Mouse (Mus musculus): ENCODE measurements around the gene Syne4.

The Syne4 gene

GRCm38 (mm10) chr7:30296816-30297215 is 17.8 kb upstream of the Syne4 start:
- no peak for DNase-seq (ENCODE audit: low read depth, low spot score)

- DNase-seq (ENCODE audit: low read depth, low spot score): no peak
Observed at GRCm38 (mm10) chr7:30297266-30297665, 17.3 kb upstream of the Syne4 start.

GRCm38 (mm10) chr7:30300914-30301313 is 13.7 kb upstream of the Syne4 start:
- DNase-seq (ENCODE audit: low read depth, low spot score): peak; percentile 67

- DNase-seq (ENCODE audit: low read depth, low spot score): peak; percentile 52
Observed at GRCm38 (mm10) chr7:30306083-30306779, 8.4 kb upstream of the Syne4 start.

GRCm38 (mm10) chr7:30308076-30309005 is 6.3 kb upstream of the Syne4 start, which contains the start of gene Alkbh6:
Gene Alkbh6, plus strand, starts transcription at chr7:30308717.
- peak; percentile 96 for DNase-seq (ENCODE audit: low read depth, low spot score)

- DNase-seq (ENCODE audit: low read depth, low spot score): no peak
Observed at GRCm38 (mm10) chr7:30309395-30310129, 5.0 kb upstream of the Syne4 start.

- DNase-seq (ENCODE audit: low read depth, low spot score): no peak
Observed at GRCm38 (mm10) chr7:30310136-30310535, 4.5 kb upstream of the Syne4 start.

GRCm38 (mm10) chr7:30313666-30314320 is 814 bp upstream of the Syne4 start:
- no peak for DNase-seq (ENCODE audit: low read depth, low spot score)

- no peak for DNase-seq (ENCODE audit: low read depth, low spot score)
Observed at GRCm38 (mm10) chr7:30315559-30316529, 1.2 kb downstream of the Syne4 start.

GRCm38 (mm10) chr7:30318142-30318541 is 3.5 kb downstream of the Syne4 start:
- DNase-seq (ENCODE audit: low read depth, low spot score): no peak

GRCm38 (mm10) chr7:30320946-30321345 is 6.3 kb downstream of the Syne4 start:
- no peak for DNase-seq (ENCODE audit: low read depth, low spot score)

- DNase-seq (ENCODE audit: low read depth, low spot score): peak; percentile 92
Observed at GRCm38 (mm10) chr7:30321539-30322284, 7.1 kb downstream of the Syne4 start, which contains the start of gene E130208F15Rik. Gene E130208F15Rik, plus strand, starts transcription at chr7:30321740.

GRCm38 (mm10) chr7:30322285-30322667 is 7.7 kb downstream of the Syne4 start:
- DNase-seq (ENCODE audit: low read depth, low spot score): peak; percentile 98

GRCm38 (mm10) chr7:30322865-30323264 is 8.3 kb downstream of the Syne4 start:
- peak; percentile 85 for DNase-seq (ENCODE audit: low read depth, low spot score)

GRCm38 (mm10) chr7:30323795-30324194 is 9.2 kb downstream of the Syne4 start, which contains the start of gene Sdhaf1:
Gene Sdhaf1, minus strand, starts transcription at chr7:30323895.
- DNase-seq (ENCODE audit: low read depth, low spot score): no peak

- no peak for DNase-seq (ENCODE audit: low read depth, low spot score)
Observed at GRCm38 (mm10) chr7:30324300-30324944, 9.8 kb downstream of the Syne4 start.

- DNase-seq (ENCODE audit: low read depth, low spot score): peak; percentile 85
Observed at GRCm38 (mm10) chr7:30325364-30325763, 10.8 kb downstream of the Syne4 start.

GRCm38 (mm10) chr7:30326427-30326826 is 11.8 kb downstream of the Syne4 start:
- no peak for DNase-seq (ENCODE audit: low read depth, low spot score)

GRCm38 (mm10) chr7:30327140-30327539 is 12.5 kb downstream of the Syne4 start:
- DNase-seq (ENCODE audit: low read depth, low spot score): peak; percentile 69

Measured in A20 (cell line).